Mouse (Mus musculus) thymus, postnatal 36 days (tissue): ENCODE results near the gene Abt1.
A peak's percentile ranks its signal among the peaks of the same experiment; 100 is the strongest.

ENCODE experiments used
- DNase-seq, 2 experiments: peaks; one replicate each; pipeline ENCODE4 v3.0.0; 2022; ENCODE audit warnings: mixed read lengths in 2 of 2

Abt1 gene

GRCm38 (mm10) chr13:23437908-23438307, 14.2 kb upstream of the Abt1 start:
- peak; percentile 81 to 85 for DNase-seq

- DNase-seq: peak; percentile 68 to 70
Measured at GRCm38 (mm10) chr13:23436861-23437822, 13.5 kb upstream of the Abt1 start.

GRCm38 (mm10) chr13:23436231-23436661, 12.6 kb upstream of the Abt1 start:
- DNase-seq: peak in 1 of 2 experiments; percentile 32

GRCm38 (mm10) chr13:23435676-23436075, 12.0 kb upstream of the Abt1 start:
- peak in 1 of 2 experiments; percentile 29 for DNase-seq

- no peak for DNase-seq
Measured at GRCm38 (mm10) chr13:23435241-23435640, 11.6 kb upstream of the Abt1 start.

GRCm38 (mm10) chr13:23434426-23434825, 10.8 kb upstream of the Abt1 start:
- no peak for DNase-seq

GRCm38 (mm10) chr13:23433801-23434200, 10.1 kb upstream of the Abt1 start:
- no peak for DNase-seq

GRCm38 (mm10) chr13:23433206-23433605, 9.5 kb upstream of the Abt1 start:
- DNase-seq: no peak

- DNase-seq: peak; percentile 89 to 90
Measured at GRCm38 (mm10) chr13:23432562-23433201, 9.0 kb upstream of the Abt1 start.

GRCm38 (mm10) chr13:23431351-23431771, 7.7 kb upstream of the Abt1 start:
- peak; percentile 86 to 87 for DNase-seq

- peak; percentile 66 to 67 for DNase-seq
Measured at GRCm38 (mm10) chr13:23430734-23431133, 7.1 kb upstream of the Abt1 start.

GRCm38 (mm10) chr13:23429771-23430380, 6.2 kb upstream of the Abt1 start:
- DNase-seq: no peak

- DNase-seq: no peak
Measured at GRCm38 (mm10) chr13:23428166-23428993, 4.7 kb upstream of the Abt1 start.

GRCm38 (mm10) chr13:23427401-23427910, 3.8 kb upstream of the Abt1 start:
- DNase-seq: no peak

- DNase-seq: peak in 1 of 2 experiments; percentile 23
Measured at GRCm38 (mm10) chr13:23426922-23427321, 3.3 kb upstream of the Abt1 start.

- no peak for DNase-seq
Measured at GRCm38 (mm10) chr13:23426335-23426734, 2.7 kb upstream of the Abt1 start.

- DNase-seq: peak; percentile 50 to 54
Measured at GRCm38 (mm10) chr13:23425505-23425904, 1.8 kb upstream of the Abt1 start.

GRCm38 (mm10) chr13:23424494-23425325, 1.0 kb upstream of the Abt1 start:
- peak; percentile 87 to 89 for DNase-seq

- DNase-seq: no peak
Measured at GRCm38 (mm10) chr13:23424052-23424380, 350 bp upstream of the Abt1 start.

- peak in 1 of 2 experiments; percentile 13 for DNase-seq
Measured at GRCm38 (mm10) chr13:23422351-23422750, 1.3 kb downstream of the Abt1 start.
